Mouse (Mus musculus) heart, postnatal 0 days (tissue): Measurements from ENCODE around the gene Lcn12. TPM values are rescaled to one million over a fixed set of nuclear protein-coding genes. Genes with fewer than 3 reads are reported as not detected.

Experiments used
- ATAC-seq: fragments of 200-750 bp; cut with Nextera tagmentation; 2 replicates; pipeline ENCODE4 v1.8.0; 2017; ENCODE audit warnings: low read depth, moderate number of reproducible peaks, moderate library complexity; ENCODE audit not compliant: insufficient read depth
- DNase-seq: peaks from one replicate; pipeline ENCODE4 v3.0.0-alpha.2; 2016; ENCODE audit warnings: low spot score
- H3K27ac ChIP-seq: fragments of 300-500 bp; sonication (generic); 2 replicates; pipeline ENCODE4 v1.5.1; 2014; ENCODE audit warnings: low read depth, mild to moderate bottlenecking
- H3K27me3 ChIP-seq: fragments of 300-500 bp; sonication (generic); 2 replicates; pipeline ENCODE4 v1.6.1; 2014; ENCODE audit warnings: low read length, mixed read lengths; ENCODE audit not compliant: control insufficient read depth, insufficient read depth
- H3K36me3 ChIP-seq: fragments of 300-500 bp; sonication (generic); replicated peaks from 2 replicates; pipeline ENCODE4 v1.6.1; 2014; ENCODE audit warnings: low read length, mixed read lengths; ENCODE audit not compliant: control insufficient read depth, insufficient read depth
- H3K4me1 ChIP-seq: fragments of 300-500 bp; sonication (generic); 2 replicates; pipeline ENCODE4 v1.6.1; 2014; ENCODE audit warnings: antibody characterized with exemption; ENCODE audit not compliant: control insufficient read depth, insufficient read depth
- H3K4me2 ChIP-seq: fragments of 300-500 bp; sonication (generic); 2 replicates; pipeline ENCODE4 v1.6.1; 2014; ENCODE audit warnings: low read depth, mild to moderate bottlenecking, low read length, moderate library complexity
- H3K4me3 ChIP-seq: fragments of 300-500 bp; sonication (generic); 2 replicates; pipeline ENCODE4 v1.5.1; 2014; ENCODE audit warnings: low read depth, low read length
- H3K9ac ChIP-seq: fragments of 300-500 bp; sonication (generic); replicated peaks from 2 replicates; pipeline ENCODE4 v1.6.1; 2014; ENCODE audit warnings: low read depth, low read length, mixed read lengths
- H3K9me3 ChIP-seq: fragments of 300-500 bp; sonication (generic); replicated peaks from 2 replicates; pipeline ENCODE4 v1.6.1; 2016; ENCODE audit warnings: low read length; ENCODE audit not compliant: control insufficient read depth
- CTCF ChIP-seq: IDR thresholded peaks from 2 replicates; pipeline ENCODE4 v1.5.1; 2016; ENCODE audit warnings: antibody characterized with exemption, control low read depth, low read depth
- EP300 ChIP-seq: IDR thresholded peaks from 2 replicates; pipeline ENCODE4 v1.6.1; 2016; ENCODE audit warnings: antibody characterized with exemption, low read depth
- WGBS: fragments of 180-500 bp; shearing (Covaris S2); extraction: QIAGEN DNeasy Blood & Tissue Kit; methylation state at CpG from one replicate; pipeline ENCODE4 v1.1.7; 2014; 5-methylcytosine and 5-hydroxymethylcytosine counted together
- polyA plus RNA-seq: library from polyadenylated mRNA; unstranded; fragments of >200 nt; fragmentation: Nextera tagmentation; extraction: Ambion mirVana; gene quantifications from 2 replicates; pipeline ENCODE4 v1.2.1, GENCODE M21; 2015
- total RNA-seq: library from RNA; depleted of rRNA; stranded (reverse); fragments of >200 nt; gene quantifications from 2 replicates; pipeline ENCODE4 v1.2.3, GENCODE M21; 2014; ENCODE audit warnings: low replicate concordance

Gene Lcn12
- total and polyA plus RNA-seq, 2 experiments from 2014 or later, result not detected

- TF ChIP-seq CTCF, result no peak
- TF ChIP-seq EP300, result no peak
- peaks cover 34% of the 10 kb centered on the region for H3K36me3 ChIP-seq
- peak; percentile 92 for ATAC-seq
- peak within 1 kb of the TSS; percentile 77 for H3K27ac ChIP-seq
- H3K4me1 ChIP-seq, result peaks cover 15% of the 10 kb centered on the region
- H3K27me3 ChIP-seq, result no peaks in the 10 kb centered on the region
- peak within 1 kb of the TSS; percentile 96 for H3K9ac ChIP-seq
- H3K4me3 ChIP-seq, result peak within 1 kb of the TSS; percentile 91
- DNase-seq, result peak; percentile 95
- peak within 1 kb of the TSS; percentile 96 for H3K4me2 ChIP-seq
- no peaks in the 10 kb centered on the region for H3K9me3 ChIP-seq
- under 1% methylated on average over 44 of the region's 44 CpGs for WGBS
These were observed 7.1 kb upstream of the Lcn12 start, which contains the start of gene Fbxw5 for GRCm38 (mm10) chr2:25500576-25501405. Fbxw5 (plus strand) TSS chr2:25500750.

GRCm38 (mm10) chr2:25500071-25500575 lies 6.4 kb upstream of the Lcn12 start:
- H3K4me3 ChIP-seq, result peak overlapping the region; percentile 91
- no peak for ATAC-seq
- WGBS, result 62% methylated on average over 6 of the region's 6 CpGs

GRCm38 (mm10) chr2:25498622-25499478 lies 5.1 kb upstream of the Lcn12 start:
- DNase-seq, result no peak
- Histone ChIP-seq H3K27me3 (0 out of 2 replicates have a peak, but pooled peaks cover 2% of the 10 kb centered on the region), H3K4me3 (no peak overlapping the region), H3K36me3 (peaks cover 15% of the 10 kb centered on the region; the same call in 1 of the 2 replicates), H3K9ac (no peak overlapping the region), H3K9me3 (no peaks in the 10 kb centered on the region), H3K27ac (no peak overlapping the region), H3K4me2 (no peak overlapping the region), H3K4me1 (peaks cover 15% of the 10 kb centered on the region)
- WGBS, result 51% methylated on average over 15 of the region's 15 CpGs
- ATAC-seq, result no peak
- TF ChIP-seq EP300 (no peak), CTCF (no peak)

More at GRCm38 (mm10) chr2:25500071-25500575, 6.4 kb upstream of the Lcn12 start:
- Histone ChIP-seq H3K4me1 (peaks cover 15% of the 10 kb centered on the region), H3K27ac (peak overlapping the region; percentile 74), H3K36me3 (peaks cover 27% of the 10 kb centered on the region), H3K9me3 (no peaks in the 10 kb centered on the region), H3K4me2 (peak overlapping the region; percentile 96), H3K9ac (peak overlapping the region; percentile 54), H3K27me3 (0 out of 2 replicates have a peak, but pooled peaks cover 2% of the 10 kb centered on the region)
- DNase-seq, result no peak
- TF ChIP-seq EP300 (no peak), CTCF (no peak)

- TF ChIP-seq CTCF, result no peak
- no peak for TF ChIP-seq EP300
- Histone ChIP-seq H3K27me3 (0 out of 2 replicates have a peak, but pooled peaks cover 2% of the 10 kb centered on the region), H3K27ac (no peak overlapping the region), H3K9me3 (no peaks in the 10 kb centered on the region), H3K4me2 (no peak overlapping the region), H3K4me1 (peaks cover 15% of the 10 kb centered on the region), H3K9ac (no peak overlapping the region), H3K4me3 (no peak overlapping the region), H3K36me3 (peaks cover 7% of the 10 kb centered on the region; the same call in 1 of the 2 replicates)
- WGBS, result 44% methylated on average over 6 of the region's 6 CpGs
- ATAC-seq (no peak), DNase-seq (no peak)
These were observed 4.3 kb upstream of the Lcn12 start for GRCm38 (mm10) chr2:25497846-25498575.
